ENCODE assay signal across 8 mouse cellular contexts in genomic region chr13:37514641-37515305, GRCm38 (mm10).
A peak's percentile ranks its signal among the peaks of the same experiment; 100 is the strongest.
DNase-seq lines count a peak whose midpoint lies in the region; ATAC-seq and TF ChIP-seq lines count a peak whose summit lies in the region.

No protein-coding gene starts in this region.

- no peak overlapping the region for H3K9ac ChIP-seq in hindbrain, embryonic 11.5 days (ENCODE audit: low read depth, low read length)

- H3K9me3 ChIP-seq in heart, embryonic 10.5 days: no peaks in the 10 kb centered on the region
- no peaks in the 10 kb centered on the region for H3K9me3 ChIP-seq in hindbrain, embryonic 11.5 days (ENCODE audit: control insufficient read depth, low read length)

- H3K4me1 ChIP-seq in heart, embryonic 10.5 days: peaks cover 22% of the 10 kb centered on the region
- H3K4me1 ChIP-seq in bone marrow, adult 2 months (ENCODE audit: control insufficient read depth, insufficient read depth, low read length): peaks cover 2% of the 10 kb centered on the region
- H3K4me1 ChIP-seq in hindbrain, embryonic 11.5 days (replicated peaks; ENCODE audit: control insufficient read depth, insufficient read depth, low read length): peaks cover 7% of the 10 kb centered on the region; the same call in 1 of the 2 replicates

- 75% methylated on average over 12 of the region's 12 CpGs for WGBS in heart, embryonic 10.5 days
- 64% methylated on average over 12 of the region's 12 CpGs for WGBS in bone marrow, adult 2 months
- WGBS in hindbrain, embryonic 11.5 days: 71% methylated on average over 12 of the region's 12 CpGs

- no peak overlapping the region for H3K4me3 ChIP-seq in heart, embryonic 10.5 days
- H3K4me3 ChIP-seq in bone marrow, adult 2 months (replicated peaks; ENCODE audit: control insufficient read depth, low read depth, low read length): no peak overlapping the region
- H3K4me3 ChIP-seq in hindbrain, embryonic 11.5 days (ENCODE audit: low read depth, low read length): no peak overlapping the region

- H3K27ac ChIP-seq in heart, embryonic 10.5 days: peak overlapping the region; percentile 82
- peak overlapping the region; percentile 23; the same call in 1 of the 2 replicates for H3K27ac ChIP-seq in bone marrow, adult 2 months (ENCODE audit: control insufficient read depth, insufficient read depth, low read depth, low read length, poor library complexity)
- H3K27ac ChIP-seq in hindbrain, embryonic 11.5 days (ENCODE audit: low read depth, low read length): 0 out of 2 replicates have a peak overlapping the region, but pooled peaks have one; percentile 31

- intact Hi-C loops in heart, postnatal 14 days (cut with DNase I): loop anchor here (5.0 kb wide), 1 partner anchor 37 kb away; no protein-coding TSS in a partner anchor

- H3K27me3 ChIP-seq in heart, embryonic 10.5 days (ENCODE audit: insufficient read depth, poor library complexity, severe bottlenecking): no peaks in the 10 kb centered on the region
- no peaks in the 10 kb centered on the region for H3K27me3 ChIP-seq in hindbrain, embryonic 11.5 days (ENCODE audit: control insufficient read depth, insufficient read depth, low read length)

- no peak for TF ChIP-seq POLR2A in bone marrow, adult 2 months (IDR thresholded peaks at IDR 0.05; ENCODE audit: borderline replicate concordance, control insufficient read depth, low read depth, low read length)

- ATAC-seq in hindbrain, embryonic 11.5 days (ENCODE audit: low FRiP score): no peak
- peak; percentile 46; the same call in 1 of the 2 replicates for ATAC-seq in megakaryocyte progenitor cell, adult 5-6 weeks (replicated peaks; ENCODE audit: poor library complexity)

- DNase-seq in heart, embryonic 10.5 days (ENCODE audit: low spot score): no peak
- DNase-seq in heart, postnatal 14 days: no peak
- DNase-seq in hindbrain, embryonic 11.5 days (ENCODE audit: low spot score): no peak
- no peak for DNase-seq in cerebellum, adult 9-10 months
- DNase-seq in frontal cortex, postnatal 36 days (ENCODE audit: low spot score in 2 of 2): no peak
- DNase-seq in cerebellum, postnatal 25 days: no peak

- H3K36me3 ChIP-seq in heart, embryonic 10.5 days: no peaks in the 10 kb centered on the region
- no peaks in the 10 kb centered on the region for H3K36me3 ChIP-seq in hindbrain, embryonic 11.5 days (ENCODE audit: control insufficient read depth, insufficient read depth, low read length)

- peak overlapping the region; percentile 37; the same call in 1 of the 2 replicates for H3K4me2 ChIP-seq in hindbrain, embryonic 11.5 days (replicated peaks; ENCODE audit: low read depth, low read length)

- no peak for TF ChIP-seq CTCF in bone marrow, adult 2 months (IDR thresholded peaks at IDR 0.05; ENCODE audit: control insufficient read depth, insufficient read depth, low read length)

Comparison
In these comparisons a context has a peak if more than half of its experiments do, and no peak if none do; other contexts are left out.
1. H3K27ac ChIP-seq: peak in every context shown above with its lines; median percentile 82 in heart, embryonic 10.5 days; 31 in hindbrain, embryonic 11.5 days; 23 in bone marrow, adult 2 months.